Mouse (Mus musculus) B cell, adult 2 months (primary cell): ENCODE measurements around the gene Rnf223.

Source experiments
- DNase-seq, 2 experiments: peaks; one replicate each; pipeline ENCODE4 v3.0.0; 2022

Rnf223 gene

DNA sequence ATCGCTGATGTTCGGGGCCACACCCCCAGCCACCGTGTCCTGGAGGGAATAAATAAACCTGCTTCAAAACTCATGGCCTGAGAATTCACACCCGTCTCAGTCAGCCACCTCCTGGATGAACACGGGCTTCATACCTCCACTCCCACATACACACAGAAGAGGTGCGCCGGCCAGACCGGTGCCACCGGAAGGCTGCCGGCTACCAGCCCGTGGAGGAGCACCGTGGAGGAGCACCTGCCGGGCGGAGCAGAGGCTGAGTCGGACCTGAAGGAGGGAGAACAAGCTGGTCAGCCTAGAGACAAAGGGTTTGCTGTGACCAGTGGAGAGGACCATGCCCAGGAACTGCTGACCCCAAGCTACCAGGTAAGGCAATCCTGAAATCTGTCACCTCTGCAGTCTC lies at the start of gene Rnf223:
Gene Rnf223 (plus strand): TSS at position 78 of the 400 bp plus-strand sequence.
- no peak for DNase-seq

- no peak for DNase-seq
Observed at GRCm38 (mm10) chr4:156082621-156083234, 47.6 kb upstream of the Rnf223 start.

GRCm38 (mm10) chr4:156083348-156083747 lies 47.0 kb upstream of the Rnf223 start:
- no peak for DNase-seq

DNA sequence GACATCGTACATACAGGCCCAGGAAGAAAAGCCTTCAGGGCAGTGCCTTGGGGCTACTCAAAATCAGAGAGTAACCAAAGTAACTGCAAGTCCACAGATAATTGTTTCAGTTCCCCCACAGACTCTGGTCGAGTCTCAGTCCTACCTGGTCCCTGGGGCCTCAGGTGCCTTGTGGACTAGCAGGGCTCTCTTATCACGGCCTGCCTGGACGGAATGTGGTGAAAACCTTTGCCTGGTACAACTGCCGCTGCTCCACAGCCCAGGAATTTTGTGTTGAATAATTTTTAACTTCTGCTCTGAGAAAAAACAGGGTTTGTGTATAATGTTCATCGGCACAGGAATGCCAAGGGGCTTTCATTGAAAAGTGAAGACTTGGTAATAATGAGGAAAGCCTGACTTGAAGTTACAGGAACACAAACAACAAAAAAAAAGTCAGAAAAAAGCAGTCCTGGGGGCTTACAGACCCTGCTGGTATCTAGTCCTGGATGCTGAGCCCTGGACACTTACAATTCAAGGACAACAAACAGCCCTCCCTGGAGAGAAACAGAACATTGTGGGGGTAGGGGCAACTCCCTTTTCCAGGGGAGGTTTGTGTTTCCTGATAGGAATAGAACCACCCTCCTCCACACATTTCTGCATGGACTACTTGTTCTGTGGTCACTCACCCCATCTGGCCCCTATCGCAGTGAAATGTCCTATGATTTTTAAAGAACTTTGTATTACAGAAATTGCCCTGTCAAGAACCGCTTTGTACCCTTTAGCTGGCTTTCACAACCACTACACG lies 46.0 kb upstream of the Rnf223 start:
- no peak for DNase-seq

- DNase-seq: no peak
Observed at GRCm38 (mm10) chr4:156085256-156085655, 45.1 kb upstream of the Rnf223 start.

DNA sequence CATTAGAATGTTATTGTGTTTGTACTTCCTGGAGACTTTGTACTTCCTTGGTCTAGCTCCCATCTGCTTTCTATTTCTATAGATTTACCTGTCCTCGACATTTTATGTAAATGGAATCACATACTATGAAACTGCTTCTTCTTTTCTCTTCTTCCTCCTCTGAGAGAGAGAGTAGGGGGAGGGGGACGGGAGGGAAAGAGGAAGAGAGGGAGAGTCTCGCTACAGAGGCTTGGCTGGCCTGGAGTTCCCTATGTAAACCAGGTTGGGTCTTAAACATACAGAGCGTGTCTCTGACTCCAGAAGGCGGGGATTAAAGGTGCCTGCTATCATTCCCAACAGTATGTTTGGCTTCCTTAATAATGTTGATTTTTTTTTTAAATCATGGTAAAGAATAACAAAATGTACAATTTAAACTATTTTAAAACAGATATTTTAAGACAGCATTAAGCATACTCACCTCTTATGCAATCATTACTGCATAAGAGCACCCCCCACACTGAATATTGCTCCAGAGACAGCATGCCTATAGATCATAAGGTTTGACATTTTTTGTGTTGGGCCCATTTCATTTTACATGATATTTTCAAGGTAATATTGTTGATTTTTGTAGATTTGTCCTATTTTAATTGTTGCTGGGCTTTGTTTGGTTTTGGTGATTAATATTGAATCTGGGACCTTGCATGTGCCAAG lies 42.8 kb upstream of the Rnf223 start:
- DNase-seq: peak; percentile 21 to 45

- no peak for DNase-seq
Observed at GRCm38 (mm10) chr4:156091236-156091635, 39.1 kb upstream of the Rnf223 start.

- DNase-seq: no peak
Observed at GRCm38 (mm10) chr4:156092765-156093164, 37.5 kb upstream of the Rnf223 start.

DNA sequence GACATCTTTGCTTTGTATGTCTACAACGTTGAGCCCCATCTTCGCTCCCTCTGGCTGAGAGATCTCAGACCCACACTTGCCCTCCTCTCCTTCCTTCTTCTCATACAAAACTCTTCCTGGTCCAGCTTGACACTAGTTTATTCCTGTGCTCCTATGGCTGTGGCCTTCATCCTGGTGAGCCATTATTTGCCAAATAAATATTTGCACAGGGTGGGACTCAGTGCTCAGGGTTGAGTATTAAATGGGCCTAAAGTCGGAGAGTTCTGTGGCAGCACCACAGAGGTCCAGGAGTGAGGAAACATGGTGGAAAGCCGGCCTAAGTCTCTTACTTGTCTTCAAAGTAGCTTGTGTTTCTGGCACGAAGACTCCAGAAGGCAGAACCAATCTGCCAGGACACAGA lies 36.6 kb upstream of the Rnf223 start:
- no peak for DNase-seq

DNA sequence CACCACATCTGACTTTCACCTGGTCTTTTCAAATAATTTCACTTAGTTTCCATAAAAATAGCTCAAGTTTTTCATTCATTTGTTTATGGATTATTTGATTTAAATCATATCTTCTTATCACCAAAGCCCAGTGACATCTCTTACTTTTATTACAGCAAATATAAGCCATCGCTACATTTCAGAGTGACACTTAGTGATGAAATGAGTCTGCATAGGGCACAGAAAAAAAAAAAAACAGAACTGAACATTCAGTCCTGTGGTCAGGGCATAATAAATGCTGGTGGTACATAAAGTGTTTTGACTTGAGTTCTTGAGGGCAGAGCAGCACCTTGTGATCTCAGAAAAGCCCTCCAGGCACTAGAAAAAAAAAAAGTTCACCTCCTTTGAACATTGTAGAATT lies 34.1 kb upstream of the Rnf223 start:
- DNase-seq: no peak

GRCm38 (mm10) chr4:156097770-156098366 lies 32.4 kb upstream of the Rnf223 start:
- DNase-seq: no peak

- no peak for DNase-seq
Observed at GRCm38 (mm10) chr4:156099427-156099826, 30.9 kb upstream of the Rnf223 start.

GRCm38 (mm10) chr4:156100501-156100900 lies 29.8 kb upstream of the Rnf223 start:
- no peak for DNase-seq

DNA sequence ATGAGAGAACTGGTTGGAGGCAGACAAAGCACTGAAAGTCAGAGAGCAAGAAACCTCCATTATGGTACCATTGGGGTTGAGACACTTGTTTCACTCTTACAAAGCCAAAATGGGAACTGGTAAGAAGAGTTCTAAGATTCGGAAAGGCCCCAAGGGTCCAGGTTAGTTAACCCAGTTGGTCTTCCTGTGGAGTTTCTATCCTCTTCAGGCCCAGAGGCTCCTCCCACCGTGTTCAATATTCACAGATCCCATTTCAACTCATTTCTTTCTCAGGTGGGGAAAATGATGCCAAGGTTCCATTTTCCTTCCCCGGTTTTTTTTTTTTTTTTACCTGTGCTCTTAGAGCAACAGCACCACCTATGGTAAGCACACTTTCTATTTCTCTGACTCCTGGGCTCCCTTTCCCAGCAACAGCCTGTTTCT lies 28.8 kb upstream of the Rnf223 start:
- DNase-seq: no peak

DNA sequence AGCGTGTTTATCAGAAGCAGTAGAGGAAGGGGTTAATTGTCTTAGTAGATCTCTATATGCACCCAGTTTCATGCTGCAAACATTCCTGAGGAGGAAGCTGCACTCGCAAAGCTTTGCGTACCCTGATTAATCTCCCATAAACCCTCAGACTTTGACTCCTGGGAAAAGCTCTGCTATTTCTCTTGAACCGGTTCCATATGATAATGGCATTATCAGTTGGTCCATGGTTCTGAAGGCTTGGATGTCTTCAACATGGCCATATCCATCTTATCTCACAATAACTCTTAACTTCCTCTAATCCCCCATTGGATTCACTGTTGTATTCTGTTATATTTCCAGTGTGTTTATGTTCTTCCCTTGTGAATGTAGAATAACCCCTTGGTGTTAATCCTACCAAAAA lies 27.0 kb upstream of the Rnf223 start:
- no peak for DNase-seq

GRCm38 (mm10) chr4:156108606-156109546 lies 21.4 kb upstream of the Rnf223 start:
- DNase-seq: peak; percentile 17 to 21

- peak; percentile 97 for DNase-seq
Observed at GRCm38 (mm10) chr4:156109570-156110331, 20.6 kb upstream of the Rnf223 start, which contains the start of gene 9430015G10Rik. 9430015G10Rik (plus strand) TSS chr4:156109982.

- no peak for DNase-seq
Observed at GRCm38 (mm10) chr4:156124077-156124476, 6.2 kb upstream of the Rnf223 start.

DNA sequence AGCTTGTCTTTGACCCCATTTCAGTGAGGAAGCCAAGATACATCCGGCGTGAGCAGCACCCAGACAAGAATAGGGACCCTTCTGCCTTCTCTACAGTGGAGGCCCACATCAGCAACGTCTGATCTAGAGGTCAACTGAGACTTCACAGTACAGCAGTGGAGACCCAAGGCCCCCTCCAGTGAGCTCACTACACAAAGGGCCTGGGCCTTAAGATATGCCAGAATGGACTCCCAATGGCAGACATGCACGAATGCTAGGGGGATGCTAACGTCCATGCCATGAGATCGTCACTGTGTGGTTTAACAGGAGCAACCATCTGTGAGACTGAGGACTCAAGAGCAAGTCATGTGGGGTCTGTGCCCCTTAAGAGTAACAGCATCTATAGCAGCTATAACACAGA lies 4.9 kb upstream of the Rnf223 start:
- no peak for DNase-seq

- DNase-seq: no peak
Observed at GRCm38 (mm10) chr4:156126841-156127240, 3.5 kb upstream of the Rnf223 start.

- DNase-seq: no peak
Observed at GRCm38 (mm10) chr4:156128746-156129145, 1.6 kb upstream of the Rnf223 start.
